Mouse (Mus musculus): ENCODE data around the gene Ezh1.

- TF ChIP-seq CTCF (conservative IDR thresholded peaks at IDR 0.05; ENCODE audit: insufficient read depth, insufficient read length, low read depth, low read length): no peak
- no peak for TF ChIP-seq POLR2A (IDR thresholded peaks at IDR 0.05; ENCODE audit: low read depth, low read length)
These were observed 7.9 kb upstream of the Ezh1 start for GRCm38 (mm10) chr11:101234124-101234523.
